Mouse (Mus musculus): ENCODE measurements around the gene Sgo2a.

DNA sequence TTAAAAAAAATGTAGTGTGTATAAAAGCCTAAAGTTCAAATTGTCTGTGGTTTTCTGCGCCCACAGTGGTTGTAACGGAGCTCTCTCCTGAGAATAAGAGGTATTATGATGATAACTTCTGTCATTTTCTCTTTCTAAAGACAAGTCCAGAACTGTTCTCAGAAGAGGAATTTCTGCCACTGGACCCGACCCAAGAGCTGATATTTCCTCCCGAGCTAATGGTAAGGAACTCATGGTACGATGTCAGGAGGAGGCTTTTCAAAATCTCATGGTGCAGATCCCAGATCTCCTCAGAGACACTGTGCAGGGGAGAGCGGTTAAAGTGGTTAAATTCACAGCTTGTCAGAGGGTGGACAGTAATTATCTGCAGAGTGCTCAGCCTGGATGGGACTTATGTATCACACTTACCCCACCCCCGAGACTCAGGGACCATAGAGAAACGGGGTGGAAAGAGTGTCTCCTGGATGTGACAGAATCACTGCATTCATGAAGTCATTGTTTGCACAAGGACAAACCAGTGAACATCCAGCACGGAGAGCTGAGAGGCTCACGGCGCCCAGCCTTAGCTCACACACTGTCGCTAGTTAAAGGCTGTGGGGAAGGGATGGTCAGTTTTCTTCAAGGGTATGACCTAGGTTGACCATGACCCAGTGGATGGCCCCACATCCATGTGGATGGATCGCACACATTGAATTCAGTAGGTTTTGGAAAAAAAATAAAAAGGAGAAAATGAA lies 60.5 kb downstream of the Sgo2a start:
- TF ChIP-seq CTCF (IDR thresholded peaks at IDR 0.05; ENCODE audit: extremely low read depth, insufficient read depth, low read length) (no peak), POLR2A (IDR thresholded peaks at IDR 0.05; ENCODE audit: extremely low read depth, insufficient read depth, low read length) (no peak)

Measured in cortical plate, adult 2 months (tissue).